Mouse (Mus musculus): ENCODE measurements around the gene Gpbp1l1.

DNA sequence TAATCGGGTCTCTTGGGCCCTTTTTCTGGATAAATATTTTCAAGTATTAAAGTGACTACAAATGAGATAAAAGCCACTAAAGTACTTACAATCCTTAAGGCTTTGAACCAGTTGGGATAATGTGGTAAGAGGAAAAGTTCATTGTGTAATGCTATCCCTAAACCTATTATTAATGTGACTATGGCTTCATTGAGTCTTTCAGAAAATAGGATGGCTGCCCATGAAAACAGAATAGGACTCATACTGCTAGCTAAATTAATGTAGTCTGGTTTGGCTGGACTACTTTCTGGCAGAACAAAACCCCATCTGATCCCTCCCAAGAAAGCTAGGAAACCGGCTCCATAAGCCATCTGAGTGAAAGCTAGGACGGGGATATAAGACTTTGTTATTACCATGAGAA, 4.4 kb upstream of the Gpbp1l1 start:
- no peak for TF ChIP-seq POLR2A (IDR thresholded peaks at IDR 0.05; ENCODE audit: low read depth, low read length)
- no peak for TF ChIP-seq CTCF (IDR thresholded peaks at IDR 0.05; ENCODE audit: borderline replicate concordance, insufficient read depth, low read length)

All from embryonic fibroblast, embryonic 13.5 days (primary cell).